Mouse (Mus musculus): ENCODE results near the gene Gm5849.
"Not testable (repeated sequence)": the region's sequence is repeated elsewhere in the genome, so short reads cannot be mapped to it uniquely, and the experiment has no call there.

GRCm38 (mm10) chr3:90777776-90778175 is at the start of gene Gm5849:
- TF ChIP-seq POLR2A (IDR thresholded peaks at IDR 0.05; ENCODE audit: borderline replicate concordance, low read depth, low read length); CTCF (IDR thresholded peaks at IDR 0.05; ENCODE audit: low read depth, low read length): not testable (repeated sequence)
